Mouse (Mus musculus) spleen, postnatal 4 days (tissue): ENCODE data around the gene Vax2.

Experiments used
- DNase-seq, 2 experiments: peaks; one replicate each; pipeline ENCODE4 v3.0.0; 2022; ENCODE audit warnings: low spot score in 2 of 2

Gene Vax2

DNA sequence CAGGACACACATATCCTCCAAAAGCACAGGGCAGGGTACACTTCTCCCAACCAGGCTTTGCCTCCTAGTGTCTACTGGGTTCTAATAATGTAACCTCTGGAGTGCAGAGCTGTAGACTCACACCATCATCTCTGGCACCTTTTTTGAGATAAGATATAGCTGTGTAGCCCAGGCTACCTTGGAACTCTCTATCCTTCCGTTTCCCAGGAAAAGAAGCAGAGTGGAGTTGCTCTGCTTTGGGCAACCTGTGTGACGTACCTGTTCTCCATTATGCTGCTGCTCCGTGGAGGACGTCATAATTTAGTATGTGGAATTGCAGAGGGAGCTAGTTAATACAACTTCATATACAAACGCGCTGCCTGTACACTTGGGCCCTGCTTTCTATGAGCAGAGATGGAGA is 51.3 kb downstream of the Vax2 start, which contains the start of gene Ankrd53:
Gene Ankrd53, plus strand, starts transcription at position 301 of the 400 bp plus-strand sequence.
- no peak for DNase-seq

DNA sequence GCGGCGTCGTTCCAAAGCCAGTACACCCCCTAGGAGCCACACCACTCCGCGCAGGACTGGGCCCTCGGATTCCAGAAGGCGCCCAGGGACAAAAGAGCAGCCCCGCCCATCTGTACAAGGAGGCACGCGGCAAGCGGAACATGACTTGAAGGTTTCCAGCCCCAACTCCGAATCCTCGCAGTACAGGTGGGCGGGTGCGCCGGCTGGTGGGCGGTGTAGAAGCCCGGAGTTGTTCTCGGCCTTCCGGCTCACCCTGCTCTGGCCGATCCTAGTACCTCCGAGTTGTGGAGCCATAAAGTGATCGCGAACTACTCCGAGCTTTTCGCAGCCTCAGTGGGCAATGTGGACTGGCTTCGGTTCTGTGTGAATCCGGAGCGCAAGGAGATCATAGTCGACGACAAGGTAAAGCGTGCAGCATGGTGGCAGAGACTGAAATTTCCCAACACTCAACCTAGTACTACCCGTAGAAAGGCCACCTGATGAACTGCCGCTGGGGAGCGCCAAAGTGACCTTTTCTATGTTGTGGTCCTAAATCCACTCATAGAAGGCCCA is 51.9 kb downstream of the Vax2 start:
- no peak for DNase-seq

DNA sequence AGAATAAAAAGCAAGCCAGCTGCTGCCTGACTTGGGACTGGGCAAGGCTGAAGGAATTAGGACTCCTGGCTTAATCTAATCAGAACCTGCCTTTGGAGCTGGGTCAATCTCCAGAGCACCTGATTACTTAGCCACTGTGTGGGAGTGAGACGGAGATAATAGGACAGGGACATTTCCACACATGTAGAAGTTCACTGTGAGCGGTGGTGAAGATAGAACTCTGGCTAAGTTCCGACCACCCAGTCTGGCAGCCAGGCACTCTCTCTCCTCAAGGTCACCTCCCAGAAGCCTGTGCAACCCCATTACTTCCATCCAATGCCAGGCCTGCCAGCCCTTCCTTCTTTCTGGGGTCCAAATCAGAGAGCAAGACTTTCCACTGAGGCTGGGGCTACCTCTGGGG is 55.9 kb downstream of the Vax2 start:
- DNase-seq: no peak

DNA sequence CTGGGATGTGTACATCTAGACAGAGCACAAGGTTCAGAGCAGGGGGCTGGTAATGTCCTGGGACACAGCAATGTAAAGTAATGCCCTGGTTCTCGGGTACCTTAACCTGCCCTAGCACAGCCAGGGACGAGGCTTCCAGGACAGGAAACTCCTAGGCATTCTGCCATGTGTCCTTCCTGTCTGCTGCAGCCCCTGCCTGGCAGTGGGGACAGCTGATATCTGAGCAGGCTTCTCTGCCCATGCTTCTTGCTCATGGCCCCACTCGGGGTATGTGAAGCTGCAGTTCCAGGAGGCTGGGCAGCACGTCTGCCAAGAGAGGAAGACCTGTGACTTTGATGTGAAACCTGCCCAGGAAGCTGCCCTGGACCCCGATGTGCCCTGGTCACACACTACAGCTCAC is 57.4 kb downstream of the Vax2 start:
- DNase-seq: no peak

DNA sequence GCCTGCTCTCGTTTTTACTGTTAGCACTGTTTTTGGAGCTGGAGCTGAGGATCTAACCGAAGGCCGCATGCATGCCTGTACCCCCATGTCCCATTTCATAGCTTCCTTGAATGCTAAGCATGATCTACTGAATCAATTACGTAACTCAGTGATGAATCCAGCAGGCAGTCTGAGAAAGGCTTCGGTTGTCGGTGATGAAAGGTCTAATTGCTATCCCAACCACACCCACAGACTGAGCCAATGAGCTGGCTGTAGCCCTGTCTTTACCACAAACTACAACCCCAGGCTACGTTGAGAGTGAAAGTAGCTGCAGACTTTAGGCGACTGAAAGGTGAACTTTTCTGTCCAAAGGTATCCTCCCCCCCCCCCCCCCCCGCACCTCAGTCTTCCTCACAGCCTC is 63.1 kb downstream of the Vax2 start:
- DNase-seq: no peak

DNA sequence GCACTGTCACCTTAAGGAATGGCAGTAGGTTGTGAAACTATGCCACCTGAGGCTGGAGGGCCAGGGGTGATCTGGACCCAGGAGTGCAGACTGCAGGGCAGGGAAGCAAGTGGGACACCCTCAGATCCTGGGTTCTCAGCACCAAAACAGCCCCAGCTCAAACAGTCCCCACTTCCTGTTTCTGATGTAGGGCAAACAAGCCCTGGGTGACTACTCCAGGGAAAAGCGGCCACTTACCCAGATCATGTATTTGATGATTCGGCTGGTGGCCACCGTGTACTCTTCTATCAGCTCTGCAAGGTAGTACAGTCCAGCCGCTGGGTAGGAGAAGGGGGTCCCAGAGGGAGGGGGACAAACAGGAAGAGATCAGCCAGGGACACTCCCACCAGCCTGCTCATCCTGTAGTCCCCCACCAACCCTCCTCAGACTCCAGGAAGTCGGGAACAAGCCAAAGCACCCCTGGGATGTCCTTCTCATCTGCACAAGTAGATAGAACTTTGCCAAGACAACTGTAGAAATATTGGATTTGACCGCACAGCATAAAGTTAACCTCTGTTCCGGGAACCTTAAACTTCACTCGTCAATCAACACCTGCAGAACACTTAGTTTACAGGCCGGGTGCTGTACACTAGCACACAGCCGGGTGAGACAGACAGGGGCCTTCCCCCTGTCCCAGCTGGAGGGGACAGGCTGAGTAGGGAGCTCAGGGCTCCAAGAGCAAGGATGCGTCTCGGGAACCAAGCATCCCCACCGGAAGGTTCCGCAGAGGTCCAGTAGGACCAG is 63.9 kb downstream of the Vax2 start:
- DNase-seq: peak in 1 of 2 experiments; percentile 68

DNA sequence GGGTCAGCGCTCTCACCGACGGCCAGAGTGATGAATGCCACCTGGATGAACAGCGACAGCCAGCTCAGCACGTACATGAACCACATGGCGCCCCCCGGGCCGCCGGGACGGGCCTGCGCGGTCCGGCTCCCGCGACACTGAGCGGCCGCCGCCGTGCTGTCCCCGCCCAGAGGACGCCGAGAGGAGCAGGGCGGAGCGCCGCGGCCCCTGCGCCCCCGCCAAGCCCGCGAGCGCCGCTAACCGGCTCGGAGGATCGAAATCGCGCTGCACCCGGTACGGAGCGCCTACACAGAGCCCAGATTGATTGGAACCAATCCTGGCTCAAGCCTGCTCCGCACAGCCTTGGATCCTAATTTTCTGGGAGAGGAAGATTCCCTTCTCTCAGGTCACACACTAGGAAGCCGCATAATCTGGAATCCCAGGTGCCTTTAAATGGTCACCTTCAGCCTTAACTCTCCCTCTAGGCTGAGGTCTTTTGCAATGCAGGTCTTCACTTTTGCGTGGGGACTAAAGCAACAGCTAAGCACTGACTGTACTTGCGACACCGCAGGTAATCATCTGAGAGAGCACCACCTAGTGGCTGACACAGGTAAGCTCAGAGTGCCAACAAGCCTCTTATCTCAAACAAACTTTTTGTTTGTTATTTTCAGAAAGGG is 64.7 kb downstream of the Vax2 start, which contains the start of gene Tex261:
Gene Tex261, minus strand, starts transcription at position 176 of the 656 bp plus-strand sequence.
- DNase-seq: peak; percentile 90 to 95

DNA sequence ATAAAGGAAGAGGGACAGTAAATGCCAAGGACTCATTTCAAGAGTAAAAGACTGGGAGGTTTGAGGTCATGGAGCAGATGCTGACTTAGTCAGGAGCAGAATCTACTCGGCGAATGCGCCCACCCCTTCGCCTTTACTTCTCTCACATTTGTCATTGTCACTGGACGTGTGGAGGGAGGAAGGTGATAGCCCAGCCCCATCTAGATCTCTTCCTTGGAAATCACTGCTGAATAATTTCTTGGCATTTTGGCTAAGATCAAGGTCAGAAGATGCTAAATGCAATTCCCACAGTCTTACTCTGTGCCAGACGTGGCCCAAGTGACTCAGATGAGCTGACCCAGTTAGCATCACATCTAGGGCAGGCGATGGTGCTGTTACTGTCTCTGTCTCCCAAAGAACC is 67.2 kb downstream of the Vax2 start:
- no peak for DNase-seq

DNA sequence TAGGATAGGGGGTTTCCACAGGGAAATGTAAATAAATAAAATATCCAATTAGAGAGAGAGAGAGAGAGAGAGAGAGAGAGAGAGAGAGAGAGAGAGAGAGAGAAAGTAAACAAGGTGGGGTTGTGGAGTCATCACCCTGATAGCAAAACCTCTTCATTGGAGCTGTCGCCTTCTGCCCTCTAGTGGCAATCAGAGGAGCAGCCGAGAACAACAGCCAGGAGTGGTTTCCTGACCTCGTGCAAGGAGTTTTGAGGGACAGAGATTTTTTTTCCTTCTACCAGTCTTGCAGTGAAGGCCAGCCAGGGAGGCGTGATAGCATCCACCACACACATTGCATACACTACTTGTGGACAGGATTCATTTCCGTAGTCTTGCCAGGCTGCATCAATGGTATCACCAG is 68.0 kb downstream of the Vax2 start:
- DNase-seq: peak in 1 of 2 experiments; percentile 46

DNA sequence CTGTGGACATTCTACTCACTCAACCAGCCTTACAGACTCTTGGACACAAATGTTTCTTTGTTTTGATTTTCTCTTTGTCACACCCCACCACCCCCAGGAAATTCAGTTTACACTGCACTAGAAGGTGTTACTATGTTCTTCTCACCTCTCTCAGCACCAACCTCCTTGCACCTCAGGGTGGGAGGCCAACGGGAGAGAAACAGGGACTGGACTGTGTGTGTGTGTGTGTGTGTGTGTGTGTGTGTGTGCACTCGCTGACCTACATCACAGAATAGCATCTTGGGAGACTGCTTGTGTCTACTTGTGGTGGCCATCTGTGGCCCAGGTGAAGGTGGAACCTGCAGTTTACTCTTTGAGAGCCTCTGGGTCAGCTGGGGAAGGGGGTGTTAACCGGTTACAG is 75.4 kb downstream of the Vax2 start:
- DNase-seq: no peak
